ENCODE assay signal across 30 mouse cellular contexts in the genomic region with DNA sequence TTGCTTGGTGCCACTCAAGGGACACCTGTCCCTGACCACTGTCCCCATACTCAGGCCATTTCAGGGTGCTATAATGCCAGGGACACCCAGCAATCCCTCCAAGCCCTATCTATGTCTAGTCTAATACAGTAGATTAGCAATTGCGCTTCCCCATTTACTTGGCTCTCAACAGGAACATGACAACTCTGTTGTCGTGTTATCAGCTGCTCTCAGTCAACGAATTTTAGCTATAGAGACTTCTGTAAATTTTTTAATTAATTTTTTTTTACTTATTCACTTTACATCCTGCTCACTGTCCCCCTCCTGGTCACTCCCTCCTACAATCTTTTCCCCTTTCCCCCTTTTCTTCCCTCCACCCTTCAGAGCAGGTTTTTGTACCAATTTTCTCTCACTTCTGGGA.
"Had no signal": no experiment of that assay in that cellular context is flagged by ENCODE, and none has a peak within 500 bp of the region (broad histone marks: within the 10 kb centered on the region; RNA-seq: fewer than 3 reads in every experiment).

No protein-coding gene starts in this region.

- H3K9ac ChIP-seq: heart, embryonic 12.5 days; heart, embryonic 13.5 days; heart, embryonic 15.5 days; hindbrain, embryonic 12.5 days; hindbrain, embryonic 13.5 days; hindbrain, embryonic 14.5 days; hindbrain, embryonic 15.5 days; intestine, embryonic 15.5 days; kidney, embryonic 15.5 days had no signal

- H3K9me3 ChIP-seq: heart, embryonic 10.5 days; heart, embryonic 12.5 days; heart, embryonic 13.5 days; heart, embryonic 15.5 days; hindbrain, embryonic 10.5 days; hindbrain, embryonic 12.5 days; hindbrain, embryonic 13.5 days; hindbrain, embryonic 15.5 days; intestine, embryonic 15.5 days; kidney, embryonic 15.5 days had no signal

- H3K27me3 ChIP-seq: heart, embryonic 12.5 days; heart, embryonic 13.5 days; heart, embryonic 15.5 days; hindbrain, embryonic 12.5 days; hindbrain, embryonic 13.5 days; hindbrain, embryonic 15.5 days; intestine, embryonic 15.5 days; kidney, embryonic 15.5 days had no signal

- H3K4me1 ChIP-seq: heart, embryonic 10.5 days; heart, embryonic 12.5 days; heart, embryonic 13.5 days; hindbrain, embryonic 10.5 days; hindbrain, embryonic 12.5 days; hindbrain, embryonic 13.5 days; hindbrain, embryonic 15.5 days; intestine, embryonic 15.5 days; kidney, embryonic 15.5 days had no signal

- H3K27ac ChIP-seq: heart, embryonic 10.5 days; heart, embryonic 13.5 days; heart, embryonic 15.5 days; hindbrain, embryonic 10.5 days; hindbrain, embryonic 12.5 days; hindbrain, embryonic 13.5 days; hindbrain, embryonic 14.5 days; hindbrain, embryonic 15.5 days; hindbrain, postnatal 0 days; intestine, embryonic 15.5 days; kidney, embryonic 15.5 days; kidney, postnatal 0 days; layer of hippocampus, adult 2 months; left cerebral cortex, adult 2 months had no signal

- H3K36me3 ChIP-seq: heart, embryonic 10.5 days; heart, embryonic 12.5 days; heart, embryonic 13.5 days; heart, embryonic 15.5 days; hindbrain, embryonic 10.5 days; hindbrain, embryonic 12.5 days; hindbrain, embryonic 13.5 days; hindbrain, embryonic 15.5 days; intestine, embryonic 15.5 days; kidney, embryonic 15.5 days had no signal

- H3K4me3 ChIP-seq: heart, embryonic 10.5 days; heart, embryonic 12.5 days; heart, embryonic 13.5 days; heart, embryonic 15.5 days; hindbrain, embryonic 10.5 days; hindbrain, embryonic 12.5 days; hindbrain, embryonic 13.5 days; hindbrain, embryonic 15.5 days; intestine, embryonic 15.5 days; kidney, embryonic 15.5 days; layer of hippocampus, adult 2 months; left cerebral cortex, adult 2 months had no signal

- DNase-seq: heart, postnatal 10 days; heart, postnatal 14 days; heart, postnatal 4 days; kidney, adult 11 months; kidney, adult 18-20 months; kidney, adult 2 months; kidney, adult 8-10 months; kidney, adult 9 months; kidney, postnatal 10 days; kidney, postnatal 14 days; kidney, postnatal 25 days; kidney, postnatal 36 days; kidney, postnatal 4 days; layer of hippocampus, adult 9-11 months; layer of hippocampus, postnatal 36 days had no signal
